Mouse (Mus musculus): ENCODE measurements at regions not wholly inside any gene's neighbourhood (a gene's known extent, or its start where the extent isn't known, plus 50 kb on each side); places are given as distances from the start of the nearest gene placed in this dataset.

- Histone ChIP-seq H3K27ac (ENCODE audit: low read depth, low read length) (no peak overlapping the region), H3K27me3 (replicated peaks; ENCODE audit: control insufficient read depth, insufficient read depth, low read length) (no peaks in the 10 kb centered on the region), H3K9me3 (ENCODE audit: control insufficient read depth, low read length) (no peaks in the 10 kb centered on the region), H3K4me2 (ENCODE audit: low read length) (no peak overlapping the region), H3K36me3 (ENCODE audit: control insufficient read depth, insufficient read depth, low read length) (no peaks in the 10 kb centered on the region), H3K9ac (ENCODE audit: low read depth, low read length) (no peak overlapping the region), H3K4me3 (ENCODE audit: low read length) (no peak overlapping the region), H3K4me1 (ENCODE audit: control insufficient read depth, insufficient read depth, low read depth, low read length) (no peaks in the 10 kb centered on the region)
- ATAC-seq = no peak
- WGBS = 81% methylated on average over 1 of the region's 1 CpGs
Observed at GRCm38 (mm10) chr8:76503621-76504020, 395.6 kb upstream of the Nr3c2 start.

- Histone ChIP-seq H3K4me1 (ENCODE audit: control insufficient read depth, insufficient read depth, low read depth, low read length) (no peaks in the 10 kb centered on the region), H3K4me3 (ENCODE audit: low read length) (no peak overlapping the region), H3K27me3 (replicated peaks; ENCODE audit: control insufficient read depth, insufficient read depth, low read length) (no peaks in the 10 kb centered on the region), H3K27ac (ENCODE audit: low read depth, low read length) (no peak overlapping the region), H3K9me3 (ENCODE audit: control insufficient read depth, low read length) (no peaks in the 10 kb centered on the region), H3K36me3 (ENCODE audit: control insufficient read depth, insufficient read depth, low read length) (no peaks in the 10 kb centered on the region), H3K9ac (ENCODE audit: low read depth, low read length) (no peak overlapping the region), H3K4me2 (ENCODE audit: low read length) (no peak overlapping the region)
- WGBS = 92% methylated on average over 3 of the region's 3 CpGs
- ATAC-seq = no peak
Observed at GRCm38 (mm10) chr8:76507247-76507646, 392.0 kb upstream of the Nr3c2 start.

- no peak for ATAC-seq
- no peaks in the 10 kb centered on the region for H3K9me3 ChIP-seq (ENCODE audit: control insufficient read depth, low read length)
- H3K4me2 ChIP-seq (ENCODE audit: low read length) = no peak overlapping the region
Observed at GRCm38 (mm10) chr8:76509201-76509600, 390.0 kb upstream of the Nr3c2 start.

GRCm38 (mm10) chr8:76514132-76514531 is 385.1 kb upstream of the Nr3c2 start:
- Histone ChIP-seq H3K9ac (ENCODE audit: low read depth, low read length) (no peak overlapping the region), H3K27ac (ENCODE audit: low read depth, low read length) (no peak overlapping the region), H3K4me2 (ENCODE audit: low read length) (no peak overlapping the region), H3K36me3 (ENCODE audit: control insufficient read depth, insufficient read depth, low read length) (no peaks in the 10 kb centered on the region), H3K4me3 (ENCODE audit: low read length) (no peak overlapping the region), H3K4me1 (ENCODE audit: control insufficient read depth, insufficient read depth, low read depth, low read length) (no peaks in the 10 kb centered on the region), H3K27me3 (replicated peaks; ENCODE audit: control insufficient read depth, insufficient read depth, low read length) (no peaks in the 10 kb centered on the region), H3K9me3 (ENCODE audit: control insufficient read depth, low read length) (no peaks in the 10 kb centered on the region)
- ATAC-seq = no peak
- WGBS = 87% methylated on average over 1 of the region's 1 CpGs

More at GRCm38 (mm10) chr8:76509201-76509600, 390.0 kb upstream of the Nr3c2 start:
- no peak overlapping the region for H3K27ac ChIP-seq (ENCODE audit: low read depth, low read length)
- H3K4me3 ChIP-seq (ENCODE audit: low read length) = no peak overlapping the region
- no peaks in the 10 kb centered on the region for H3K27me3 ChIP-seq (replicated peaks; ENCODE audit: control insufficient read depth, insufficient read depth, low read length)
- H3K4me1 ChIP-seq (ENCODE audit: control insufficient read depth, insufficient read depth, low read depth, low read length) = no peaks in the 10 kb centered on the region
- no peaks in the 10 kb centered on the region for H3K36me3 ChIP-seq (ENCODE audit: control insufficient read depth, insufficient read depth, low read length)
- H3K9ac ChIP-seq (ENCODE audit: low read depth, low read length) = no peak overlapping the region

GRCm38 (mm10) chr8:76538806-76539480 is 360.3 kb upstream of the Nr3c2 start:
- 91% methylated on average over 3 of the region's 3 CpGs for WGBS
- Histone ChIP-seq H3K27ac (ENCODE audit: low read depth, low read length) (no peak overlapping the region), H3K27me3 (replicated peaks; ENCODE audit: control insufficient read depth, insufficient read depth, low read length) (no peaks in the 10 kb centered on the region)

GRCm38 (mm10) chr8:76539638-76540037 is 359.6 kb upstream of the Nr3c2 start:
- H3K27ac ChIP-seq (ENCODE audit: low read depth, low read length) = no peak overlapping the region
- H3K4me3 ChIP-seq (ENCODE audit: low read length) = no peak overlapping the region
- no peaks in the 10 kb centered on the region for H3K9me3 ChIP-seq (ENCODE audit: control insufficient read depth, low read length)
- H3K9ac ChIP-seq (ENCODE audit: low read depth, low read length) = no peak overlapping the region
- no peaks in the 10 kb centered on the region for H3K36me3 ChIP-seq (ENCODE audit: control insufficient read depth, insufficient read depth, low read length)
- H3K4me1 ChIP-seq (ENCODE audit: control insufficient read depth, insufficient read depth, low read depth, low read length) = no peaks in the 10 kb centered on the region
- 93% methylated on average over 4 of the region's 4 CpGs for WGBS
- H3K27me3 ChIP-seq (replicated peaks; ENCODE audit: control insufficient read depth, insufficient read depth, low read length) = no peaks in the 10 kb centered on the region
- no peak for ATAC-seq
- H3K4me2 ChIP-seq (ENCODE audit: low read length) = no peak overlapping the region

More at GRCm38 (mm10) chr8:76538806-76539480, 360.3 kb upstream of the Nr3c2 start:
- Histone ChIP-seq H3K9me3 (ENCODE audit: control insufficient read depth, low read length) (no peaks in the 10 kb centered on the region), H3K9ac (ENCODE audit: low read depth, low read length) (no peak overlapping the region), H3K4me2 (ENCODE audit: low read length) (no peak overlapping the region), H3K36me3 (ENCODE audit: control insufficient read depth, insufficient read depth, low read length) (no peaks in the 10 kb centered on the region), H3K4me1 (ENCODE audit: control insufficient read depth, insufficient read depth, low read depth, low read length) (no peaks in the 10 kb centered on the region), H3K4me3 (ENCODE audit: low read length) (no peak overlapping the region)
- no peak for ATAC-seq

GRCm38 (mm10) chr8:76540611-76541010 is 358.6 kb upstream of the Nr3c2 start:
- no peak for ATAC-seq
- WGBS = 71% methylated on average over 3 of the region's 3 CpGs
- Histone ChIP-seq H3K4me1 (ENCODE audit: control insufficient read depth, insufficient read depth, low read depth, low read length) (no peaks in the 10 kb centered on the region), H3K36me3 (ENCODE audit: control insufficient read depth, insufficient read depth, low read length) (no peaks in the 10 kb centered on the region), H3K27ac (ENCODE audit: low read depth, low read length) (no peak overlapping the region), H3K4me3 (ENCODE audit: low read length) (no peak overlapping the region), H3K27me3 (replicated peaks; ENCODE audit: control insufficient read depth, insufficient read depth, low read length) (no peaks in the 10 kb centered on the region), H3K4me2 (ENCODE audit: low read length) (no peak overlapping the region), H3K9me3 (ENCODE audit: control insufficient read depth, low read length) (no peaks in the 10 kb centered on the region), H3K9ac (ENCODE audit: low read depth, low read length) (no peak overlapping the region)

- no peak overlapping the region for H3K4me2 ChIP-seq (ENCODE audit: low read length)
- WGBS = 84% methylated on average over 2 of the region's 2 CpGs
- H3K4me3 ChIP-seq (ENCODE audit: low read length) = no peak overlapping the region
- H3K9ac ChIP-seq (ENCODE audit: low read depth, low read length) = no peak overlapping the region
- no peak for ATAC-seq
- H3K9me3 ChIP-seq (ENCODE audit: control insufficient read depth, low read length) = no peaks in the 10 kb centered on the region
- H3K27me3 ChIP-seq (replicated peaks; ENCODE audit: control insufficient read depth, insufficient read depth, low read length) = no peaks in the 10 kb centered on the region
- H3K27ac ChIP-seq (ENCODE audit: low read depth, low read length) = no peak overlapping the region
- no peaks in the 10 kb centered on the region for H3K36me3 ChIP-seq (ENCODE audit: control insufficient read depth, insufficient read depth, low read length)
- no peaks in the 10 kb centered on the region for H3K4me1 ChIP-seq (ENCODE audit: control insufficient read depth, insufficient read depth, low read depth, low read length)
Observed at GRCm38 (mm10) chr8:76551681-76552080, 347.6 kb upstream of the Nr3c2 start.

GRCm38 (mm10) chr8:76601566-76601965 is 297.7 kb upstream of the Nr3c2 start:
- 73% methylated on average over 1 of the region's 1 CpGs for WGBS

More at GRCm38 (mm10) chr8:76601566-76601965, 297.7 kb upstream of the Nr3c2 start:
- ATAC-seq = no peak
- Histone ChIP-seq H3K36me3 (ENCODE audit: control insufficient read depth, insufficient read depth, low read length) (no peaks in the 10 kb centered on the region), H3K9ac (ENCODE audit: low read depth, low read length) (no peak overlapping the region), H3K9me3 (ENCODE audit: control insufficient read depth, low read length) (no peaks in the 10 kb centered on the region), H3K27me3 (replicated peaks; ENCODE audit: control insufficient read depth, insufficient read depth, low read length) (no peaks in the 10 kb centered on the region), H3K27ac (ENCODE audit: low read depth, low read length) (no peak overlapping the region), H3K4me3 (ENCODE audit: low read length) (no peak overlapping the region), H3K4me2 (ENCODE audit: low read length) (no peak overlapping the region), H3K4me1 (ENCODE audit: control insufficient read depth, insufficient read depth, low read depth, low read length) (no peaks in the 10 kb centered on the region)

Data from hindbrain, embryonic 16.5 days (tissue).